Mouse (Mus musculus): ENCODE measurements at regions not wholly inside any gene's neighbourhood (a gene's known extent, or its start where the extent isn't known, plus 50 kb on each side); places are given as distances from the start of the nearest gene placed in this dataset.

DNA sequence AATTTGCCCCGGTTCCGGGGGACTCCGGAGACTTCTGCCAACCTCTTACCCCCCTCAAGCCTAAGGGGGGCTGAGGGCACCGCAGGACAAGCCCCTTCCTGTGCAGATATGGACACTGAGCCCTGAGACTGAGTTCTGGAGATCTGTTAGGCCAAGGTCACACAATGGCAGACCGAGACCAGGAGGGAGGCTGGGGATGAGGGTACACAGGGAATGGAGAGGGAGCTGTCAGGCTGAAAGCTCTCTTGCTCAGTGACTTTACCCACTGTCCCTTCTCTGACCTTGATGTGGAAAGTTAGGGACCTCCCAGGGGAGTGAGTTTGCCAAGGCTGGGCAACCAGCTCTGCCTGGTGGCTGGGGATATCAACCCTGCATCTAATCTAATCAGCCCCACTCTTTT, 82.7 kb downstream of the Cstad start:
- TF ChIP-seq CTCF (IDR thresholded peaks at IDR 0.05; ENCODE audit: borderline replicate concordance, insufficient read depth, low read length), result no peak
- no peak for TF ChIP-seq POLR2A (IDR thresholded peaks at IDR 0.05; ENCODE audit: low read depth, low read length)

Data from embryonic fibroblast, embryonic 13.5 days (primary cell).